Mouse (Mus musculus) MEL (cell line): ENCODE results near the gene Pradc1. TPM values are rescaled to one million over a fixed set of nuclear protein-coding genes. Genes with fewer than 3 reads are reported as not detected.

Experiments used
- DNase-seq: peaks from one replicate; pipeline ENCODE4 v3.0.0; 2011; ENCODE audit warnings: low read depth, low spot score
- H3K27ac ChIP-seq: 2 replicates; pipeline ENCODE4 v1.5.1; 2012; ENCODE audit warnings: low read depth, mild to moderate bottlenecking, control low read depth, low read length, moderate library complexity; ENCODE audit not compliant: control insufficient read depth
- H3K27me3 ChIP-seq, 2 experiments: fragments of 150-350 bp in 1 of 2; sonication (generic) in 1 of 2; 2 replicates each; pipeline ENCODE4 v1.6.1; 2012; ENCODE audit warnings: low read length in 2 of 2, mild to moderate bottlenecking in 2 of 2, improper control_type of control experiment in 1 of 2, moderate library complexity in 1 of 2; ENCODE audit not compliant: insufficient read depth in 2 of 2, control insufficient read depth in 1 of 2
- H3K36me3 ChIP-seq, 2 experiments: 2 replicates each; pipeline ENCODE4 v1.6.1; 2012 to 2014; ENCODE audit warnings: low read length in 2 of 2, improper control_type of control experiment in 1 of 2, inconsistent platforms in 1 of 2, mild to moderate bottlenecking in 1 of 2; ENCODE audit not compliant: insufficient read depth in 2 of 2, control insufficient read depth in 1 of 2
- H3K4me1 ChIP-seq, 2 experiments: fragments of 150-350 bp in 1 of 2; sonication (generic) in 1 of 2; 2 replicates each; pipeline ENCODE4 v1.6.1; 2012; ENCODE audit warnings: low read length in 2 of 2, improper control_type of control experiment in 1 of 2, mild to moderate bottlenecking in 1 of 2; ENCODE audit not compliant: insufficient read depth in 2 of 2, control insufficient read depth in 1 of 2
- H3K4me3 ChIP-seq, 2 experiments: fragments of 150-350 bp in 1 of 2; sonication (generic) in 1 of 2; 2 replicates each; pipeline ENCODE4 v1.5.1; 2012; ENCODE audit warnings: low read depth in 2 of 2, low read length in 2 of 2, mild to moderate bottlenecking in 2 of 2, moderate library complexity in 2 of 2, control low read depth in 1 of 2, improper control_type of control experiment in 1 of 2; ENCODE audit not compliant: control insufficient read depth in 1 of 2, insufficient read depth in 1 of 2
- H3K79me2 ChIP-seq: 2 replicates; pipeline ENCODE4 v1.6.1; 2012; ENCODE audit warnings: mild to moderate bottlenecking, low read length, moderate library complexity; ENCODE audit not compliant: control insufficient read depth, poor library complexity, insufficient read depth
- H3K9ac ChIP-seq: 2 replicates; pipeline ENCODE4 v1.6.1; 2012; ENCODE audit warnings: low read depth, mild to moderate bottlenecking, control low read depth, low read length, moderate library complexity; ENCODE audit not compliant: control insufficient read depth, poor library complexity, severe bottlenecking
- H3K9me3 ChIP-seq: fragments of 150-350 bp; sonication (generic); replicated peaks from 2 replicates; pipeline ENCODE4 v1.6.1; 2012; ENCODE audit warnings: mild to moderate bottlenecking, low read length, improper control_type of control experiment, moderate library complexity; ENCODE audit not compliant: insufficient read depth
- BHLHE40 ChIP-seq: IDR thresholded peaks from 2 replicates; pipeline ENCODE4 v1.6.1; 2012; ENCODE audit warnings: low read depth, mild to moderate bottlenecking, inconsistent platforms, low read length, improper control_type of control experiment, borderline replicate concordance
- CHD2 ChIP-seq: IDR thresholded peaks from 2 replicates; pipeline ENCODE4 v1.6.1; 2011; ENCODE audit warnings: low read length, improper control_type of control experiment
- CTCF ChIP-seq, 3 experiments: IDR thresholded peaks in 2 of 3; conservative IDR thresholded peaks in 1 of 3; 2 replicates each; pipeline ENCODE4 v1.5.1; 2011 to 2012; ENCODE audit warnings: low read length in 3 of 3, low read depth in 2 of 3, mild to moderate bottlenecking in 2 of 3, improper control_type of control experiment in 1 of 3, inconsistent platforms in 1 of 3, mixed read lengths in 1 of 3, moderate library complexity in 1 of 3; ENCODE audit not compliant: control insufficient read depth in 1 of 3, insufficient read depth in 1 of 3, poor library complexity in 1 of 3, severe bottlenecking in 1 of 3
- ELF1 ChIP-seq: IDR thresholded peaks from 2 replicates; pipeline ENCODE4 v1.6.1; 2014; ENCODE audit warnings: low read depth, mild to moderate bottlenecking, inconsistent platforms, low read length, improper control_type of control experiment, moderate library complexity
- EP300 ChIP-seq, 2 experiments: IDR thresholded peaks; 2 replicates each; pipeline ENCODE4 v1.6.1; 2011; ENCODE audit warnings: improper control_type of control experiment in 2 of 2, low read length in 2 of 2, low read depth in 1 of 2, mild to moderate bottlenecking in 1 of 2
- JUND ChIP-seq: IDR thresholded peaks from 2 replicates; pipeline ENCODE4 v1.6.1; 2011; ENCODE audit warnings: low read depth, mild to moderate bottlenecking, improper control_type of control experiment, low read length
- MAFK ChIP-seq: IDR thresholded peaks from 2 replicates; pipeline ENCODE4 v1.6.1; 2011; ENCODE audit warnings: low read depth, mild to moderate bottlenecking, low read length, improper control_type of control experiment, borderline replicate concordance
- MAZ ChIP-seq: IDR thresholded peaks from 2 replicates; pipeline ENCODE4 v1.6.1; 2012; ENCODE audit warnings: low read depth, mild to moderate bottlenecking, inconsistent platforms, low read length, improper control_type of control experiment
- MEF2A ChIP-seq: IDR thresholded peaks from 2 replicates; pipeline ENCODE4 v1.6.1; 2014; ENCODE audit warnings: low read depth, mild to moderate bottlenecking, inconsistent platforms, low read length, improper control_type of control experiment; ENCODE audit not compliant: poor library complexity, insufficient replicate concordance, severe bottlenecking; ENCODE audit errors: extremely low read depth
- MXI1 ChIP-seq: IDR thresholded peaks from 2 replicates; pipeline ENCODE4 v1.6.1; 2011; ENCODE audit warnings: mild to moderate bottlenecking, low read depth, low read length, improper control_type of control experiment
- MYB ChIP-seq: IDR thresholded peaks from 2 replicates; pipeline ENCODE4 v1.6.1; 2011; ENCODE audit warnings: mild to moderate bottlenecking, low read depth, low read length, improper control_type of control experiment
- NRF1 ChIP-seq: IDR thresholded peaks from 2 replicates; pipeline ENCODE4 v1.6.1; 2014; ENCODE audit warnings: low read depth, mild to moderate bottlenecking, inconsistent platforms, low read length, improper control_type of control experiment, moderate library complexity; ENCODE audit not compliant: poor library complexity, insufficient read depth, severe bottlenecking
- POLR2AphosphoS2 ChIP-seq: IDR thresholded peaks from 2 replicates; pipeline ENCODE4 v1.6.1; 2011; ENCODE audit warnings: low read length, improper control_type of control experiment
- POLR2AphosphoS5 ChIP-seq: IDR thresholded peaks from 2 replicates; pipeline ENCODE4 v1.6.1; 2012; ENCODE audit warnings: low read depth, borderline replicate concordance, mild to moderate bottlenecking, inconsistent platforms, low read length, moderate library complexity, mixed read lengths
- RCOR1 ChIP-seq: IDR thresholded peaks from 2 replicates; pipeline ENCODE4 v1.6.1; 2012; ENCODE audit warnings: low read depth, mild to moderate bottlenecking, inconsistent platforms, low read length, improper control_type of control experiment
- TAL1 ChIP-seq: IDR thresholded peaks from 2 replicates; pipeline ENCODE4 v1.6.1; 2012; ENCODE audit warnings: mild to moderate bottlenecking, inconsistent platforms, low read length, moderate library complexity, mixed read lengths
- TBP ChIP-seq: IDR thresholded peaks from 2 replicates; pipeline ENCODE4 v1.8.0; 2011; ENCODE audit warnings: low read depth, low read length, improper control_type of control experiment
- TCF12 ChIP-seq: IDR thresholded peaks from 2 replicates; pipeline ENCODE4 v1.6.1; 2014; ENCODE audit warnings: low read depth, mild to moderate bottlenecking, inconsistent platforms, low read length, improper control_type of control experiment, moderate library complexity
- UBTF ChIP-seq: IDR thresholded peaks from 2 replicates; pipeline ENCODE4 v1.6.1; 2012; ENCODE audit warnings: low read depth, mild to moderate bottlenecking, inconsistent platforms, low read length, improper control_type of control experiment, moderate library complexity, borderline replicate concordance; ENCODE audit not compliant: insufficient read depth
- ZKSCAN1 ChIP-seq: IDR thresholded peaks from 2 replicates; pipeline ENCODE4 v1.6.1; 2012; ENCODE audit warnings: low read depth, mild to moderate bottlenecking, inconsistent platforms, low read length, improper control_type of control experiment, moderate library complexity
- ZMIZ1 ChIP-seq: IDR thresholded peaks from 2 replicates; pipeline ENCODE4 v1.6.1; 2012; ENCODE audit warnings: low read depth, mild to moderate bottlenecking, inconsistent platforms, low read length, improper control_type of control experiment, moderate library complexity
- ZNF384 ChIP-seq: IDR thresholded peaks from 2 replicates; pipeline ENCODE4 v1.6.1; 2012; ENCODE audit warnings: low read depth, mild to moderate bottlenecking, inconsistent platforms, low read length, improper control_type of control experiment
- polyA plus RNA-seq, 2 experiments: library from polyadenylated mRNA; stranded (reverse) in 1 of 2; unstranded in 1 of 2; fragments of >175 nt in 1 of 2; fragments of >200 nt in 1 of 2; gene quantifications; 2 replicates each; pipeline versions ENCODE4 v1.2.1 to v1.2.4; 2012; ENCODE audit warnings: low replicate concordance in 2 of 2, low read depth in 1 of 2; ENCODE audit not compliant: insufficient read length in 2 of 2, insufficient read depth in 1 of 2, missing spikeins in 1 of 2
- total RNA-seq: library from RNA; depleted of rRNA; stranded (reverse); fragments of 300-350 nt; gene quantifications from 2 replicates; pipeline ENCODE4 v1.2.3, GENCODE M21; 2012

Pradc1 gene
- total and polyA plus RNA-seq, 3 experiments, result 33.6 to 47.9 TPM; not detected in 1

DNA sequence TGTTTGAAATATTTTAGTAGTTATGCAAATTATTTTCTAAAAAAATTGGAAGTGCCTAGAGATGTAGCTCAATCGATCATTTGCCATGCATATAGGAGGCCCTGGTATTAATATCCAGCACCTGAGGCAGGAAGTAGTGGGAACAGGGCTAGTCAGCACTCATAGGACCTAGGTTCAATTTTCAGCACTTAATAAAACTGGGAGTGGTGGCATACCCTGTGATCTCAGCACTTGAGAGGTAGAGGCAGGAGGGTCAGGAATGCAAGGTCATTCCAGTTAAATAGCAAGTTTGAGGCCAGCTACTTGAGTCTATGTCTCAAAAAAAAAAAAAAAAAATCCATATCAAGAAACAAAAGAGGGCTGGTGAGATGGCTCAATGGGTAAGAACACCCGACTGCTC lies 32.6 kb downstream of the Pradc1 start:
- no peaks in the 10 kb centered on the region for H3K79me2 ChIP-seq
- H3K9ac ChIP-seq, result no peak overlapping the region
- no peaks in the 10 kb centered on the region for H3K36me3 ChIP-seq
- H3K27me3 ChIP-seq, result peaks cover 7 to 16% of the 10 kb centered on the region in 2 experiments
- no peaks in the 10 kb centered on the region for H3K4me1 ChIP-seq
- no peaks in the 10 kb centered on the region for H3K9me3 ChIP-seq
- no peak overlapping the region for H3K4me3 ChIP-seq
- TF ChIP-seq BHLHE40, result no peak
- no peak for TF ChIP-seq MAFK
- no peak for TF ChIP-seq TAL1
- TF ChIP-seq TCF12, result no peak
- no peak for TF ChIP-seq UBTF
- no peak for TF ChIP-seq JUND
- TF ChIP-seq ZNF384, result no peak
- no peak for TF ChIP-seq EP300 (IDR thresholded peaks at IDR 0.05; ENCODE audit: low read depth in 1 of 2, low read length in 2 of 2)
- TF ChIP-seq MXI1, result no peak
- no peak for TF ChIP-seq CHD2
- no peak for TF ChIP-seq MYB
- TF ChIP-seq CTCF (IDR thresholded peaks at IDR 0.05 in 2 of 3, conservative IDR thresholded peaks at IDR 0.05 in 1 of 3; ENCODE audit: control insufficient read depth in 1 of 3, insufficient read depth in 1 of 3, low read depth in 2 of 3, low read length in 3 of 3, poor library complexity in 1 of 3, severe bottlenecking in 1 of 3), result no peak
- TF ChIP-seq POLR2AphosphoS2, result no peak
- no peak for TF ChIP-seq NRF1
- no peak for TF ChIP-seq ZMIZ1
- TF ChIP-seq POLR2AphosphoS5, result no peak
- DNase-seq, result no peak
- H3K27ac ChIP-seq, result no peak overlapping the region

GRCm38 (mm10) chr6:85415829-85416228 lies 35.9 kb downstream of the Pradc1 start:
- no peaks in the 10 kb centered on the region for H3K79me2 ChIP-seq
- H3K27ac ChIP-seq, result no peak overlapping the region
- H3K27me3 ChIP-seq, result peaks cover 7 to 11% of the 10 kb centered on the region in 2 experiments
- no peak overlapping the region for H3K4me3 ChIP-seq
- H3K36me3 ChIP-seq, result no peaks in the 10 kb centered on the region
- no peak overlapping the region for H3K9ac ChIP-seq
- no peaks in the 10 kb centered on the region for H3K9me3 ChIP-seq
- DNase-seq, result no peak
- H3K4me1 ChIP-seq, result no peaks in the 10 kb centered on the region
- TF ChIP-seq RCOR1, result no peak
- no peak for TF ChIP-seq MAFK
- no peak for TF ChIP-seq TCF12
- TF ChIP-seq EP300 (IDR thresholded peaks at IDR 0.05; ENCODE audit: low read depth in 1 of 2, low read length in 2 of 2), result no peak
- TF ChIP-seq ZKSCAN1, result no peak
- no peak for TF ChIP-seq MEF2A
- no peak for TF ChIP-seq CHD2
- no peak for TF ChIP-seq ELF1
- no peak for TF ChIP-seq ZNF384
- no peak for TF ChIP-seq MAZ
- no peak for TF ChIP-seq TBP
